In genomic region chr13:83744981-83745555, GRCm38 (mm10) we compare ENCODE assay signal across 8 mouse cellular contexts.
A peak's percentile ranks its signal among the peaks of the same experiment; 100 is the strongest.
DNase-seq lines count a peak whose midpoint lies in the region; ATAC-seq and TF ChIP-seq lines count a peak whose summit lies in the region.

No protein-coding gene starts in this region.

- no peaks in the 10 kb centered on the region for H3K36me3 ChIP-seq in embryonic facial prominence, embryonic 10.5 days (replicated peaks)
- peaks cover 6% of the 10 kb centered on the region; the same call in 1 of the 2 replicates for H3K36me3 ChIP-seq in hindbrain, embryonic 10.5 days
- H3K36me3 ChIP-seq in midbrain, embryonic 13.5 days: 0 out of 2 replicates have a peak, but pooled peaks cover under 1% of the 10 kb centered on the region
- H3K36me3 ChIP-seq in testis, adult 2 months (ENCODE audit: control insufficient read depth, insufficient read depth, low read length): no peaks in the 10 kb centered on the region

- no peaks in the 10 kb centered on the region for H3K9me3 ChIP-seq in embryonic facial prominence, embryonic 10.5 days
- H3K9me3 ChIP-seq in hindbrain, embryonic 10.5 days: no peaks in the 10 kb centered on the region
- H3K9me3 ChIP-seq in midbrain, embryonic 13.5 days: no peaks in the 10 kb centered on the region

- under 1% methylated on average over 38 of the region's 38 CpGs for WGBS in embryonic facial prominence, embryonic 10.5 days
- under 1% methylated on average over 38 of the region's 38 CpGs for whole genome bisulfite sequencing in hindbrain, embryonic 10.5 days
- WGBS in midbrain, embryonic 13.5 days: under 1% methylated on average over 32 of the region's 38 CpGs

- H3K4me1 ChIP-seq in embryonic facial prominence, embryonic 10.5 days: peaks cover 12% of the 10 kb centered on the region
- H3K4me1 ChIP-seq in hindbrain, embryonic 10.5 days (replicated peaks): peaks cover 34% of the 10 kb centered on the region
- H3K4me1 ChIP-seq in midbrain, embryonic 13.5 days (replicated peaks): peaks cover 34% of the 10 kb centered on the region
- H3K4me1 ChIP-seq in testis, adult 2 months (ENCODE audit: control insufficient read depth, insufficient read depth, low read length): peaks cover 4% of the 10 kb centered on the region

- no peak for TF ChIP-seq POLR2A in testis, adult 2 months (IDR thresholded peaks at IDR 0.05; ENCODE audit: control insufficient read depth, low read depth, low read length)

- peak overlapping the region; percentile 65 for H3K4me2 ChIP-seq in midbrain, embryonic 13.5 days (replicated peaks)

- peaks cover 60% of the 10 kb centered on the region for H3K27me3 ChIP-seq in embryonic facial prominence, embryonic 10.5 days (replicated peaks; ENCODE audit: low read depth, poor library complexity, severe bottlenecking)
- H3K27me3 ChIP-seq in hindbrain, embryonic 10.5 days (ENCODE audit: insufficient read depth, poor library complexity, severe bottlenecking): peaks cover 14% of the 10 kb centered on the region
- H3K27me3 ChIP-seq in midbrain, embryonic 13.5 days: no peaks in the 10 kb centered on the region
- H3K27me3 ChIP-seq in testis, adult 2 months (ENCODE audit: control insufficient read depth, insufficient read depth, low read length): no peaks in the 10 kb centered on the region

- H3K4me3 ChIP-seq in embryonic facial prominence, embryonic 10.5 days: peak overlapping the region; percentile 56
- peak overlapping the region; percentile 53 for H3K4me3 ChIP-seq in hindbrain, embryonic 10.5 days
- H3K4me3 ChIP-seq in midbrain, embryonic 13.5 days (replicated peaks): peak overlapping the region; percentile 49
- H3K4me3 ChIP-seq in testis, adult 2 months (ENCODE audit: control insufficient read depth, low read depth, low read length): peak overlapping the region; percentile 76

- peak overlapping the region; percentile 79 for H3K9ac ChIP-seq in midbrain, embryonic 13.5 days (replicated peaks)

- no peak for TF ChIP-seq CTCF in testis, adult 2 months (IDR thresholded peaks at IDR 0.05; ENCODE audit: control insufficient read depth, insufficient read depth, insufficient replicate concordance, low read depth, low read length)

- peak overlapping the region; percentile 75 for H3K27ac ChIP-seq in embryonic facial prominence, embryonic 10.5 days (replicated peaks)
- H3K27ac ChIP-seq in hindbrain, embryonic 10.5 days: peak overlapping the region; percentile 86
- peak overlapping the region; percentile 95 for H3K27ac ChIP-seq in midbrain, embryonic 13.5 days
- peak overlapping the region; percentile 71; the same call in 1 of the 2 replicates for H3K27ac ChIP-seq in testis, adult 2 months (ENCODE audit: control insufficient read depth, insufficient read depth, low read depth, low read length)

- DNase-seq in ovary, postnatal 36 days (ENCODE audit: low spot score): peak; percentile 57
- DNase-seq in ovary, postnatal 14 days (ENCODE audit: low spot score): no peak
- DNase-seq in embryonic facial prominence, embryonic 10.5 days (ENCODE audit: low spot score): peak; percentile 91
- DNase-seq in hindbrain, embryonic 10.5 days (ENCODE audit: low spot score): peak; percentile 92
- DNase-seq in layer of hippocampus, postnatal 14 days (ENCODE audit: low spot score in 2 of 2): peak; percentile 94 to 96
- no peak for DNase-seq in urinary bladder, postnatal 25 days (ENCODE audit: low spot score)

- ATAC-seq in midbrain, embryonic 13.5 days: peak; percentile 98

Comparison
In these comparisons a context has a peak if more than half of its experiments do, and no peak if none do; other contexts are left out.
1. DNase-seq: peak in ovary, postnatal 36 days (single experiment), embryonic facial prominence, embryonic 10.5 days (single experiment), hindbrain, embryonic 10.5 days (single experiment) and layer of hippocampus, postnatal 14 days (2 of 2); none in ovary, postnatal 14 days (single experiment) and urinary bladder, postnatal 25 days (single experiment).
2. Peak in every context shown above with its lines, with median percentiles within 50 percentile points of each other: H3K27ac ChIP-seq and H3K4me3 ChIP-seq.